Mouse (Mus musculus) cerebellum, postnatal 36 days (tissue): ENCODE data around the gene Mpz.

ENCODE experiments used
- DNase-seq, 2 experiments: peaks; one replicate each; pipeline ENCODE4 v3.0.0; 2021 to 2022; ENCODE audit warnings: mixed read lengths in 2 of 2

The Mpz gene

GRCm38 (mm10) chr1:171149974-171150760 lies at the start of gene Mpz, which contains the start of gene Sdhc:
Gene Mpz, plus strand, starts transcription at chr1:171150711.
Gene Sdhc, minus strand, starts transcription at chr1:171150603.
- DNase-seq, result peak; percentile 93 to 95

- DNase-seq, result no peak
Measured at GRCm38 (mm10) chr1:171101033-171101432, 49.5 kb upstream of the Mpz start.

GRCm38 (mm10) chr1:171101733-171102546 lies 48.6 kb upstream of the Mpz start:
- DNase-seq, result peak; percentile 86 to 91

- DNase-seq, result peak; percentile 80 to 90
Measured at GRCm38 (mm10) chr1:171102547-171103177, 47.8 kb upstream of the Mpz start.

GRCm38 (mm10) chr1:171103179-171103840 lies 47.2 kb upstream of the Mpz start:
- DNase-seq, result no peak

- DNase-seq, result no peak
Measured at GRCm38 (mm10) chr1:171105226-171105625, 45.3 kb upstream of the Mpz start.

GRCm38 (mm10) chr1:171109620-171110019 lies 40.9 kb upstream of the Mpz start:
- DNase-seq, result no peak

GRCm38 (mm10) chr1:171110659-171111019 lies 39.9 kb upstream of the Mpz start:
- DNase-seq, result no peak

- DNase-seq, result peak; percentile 93 to 98
Measured at GRCm38 (mm10) chr1:171111020-171111780, 39.3 kb upstream of the Mpz start.

- peak; percentile 18 to 40 for DNase-seq
Measured at GRCm38 (mm10) chr1:171111781-171112575, 38.5 kb upstream of the Mpz start.

- DNase-seq, result no peak
Measured at GRCm38 (mm10) chr1:171112986-171113385, 37.5 kb upstream of the Mpz start.

- DNase-seq, result peak; percentile 67 to 75
Measured at GRCm38 (mm10) chr1:171113873-171114299, 36.6 kb upstream of the Mpz start, which contains the start of gene Cfap126. Gene Cfap126, plus strand, starts transcription at chr1:171113918.

GRCm38 (mm10) chr1:171116280-171116679 lies 34.2 kb upstream of the Mpz start:
- no peak for DNase-seq

- peak; percentile 38 to 61 for DNase-seq
Measured at GRCm38 (mm10) chr1:171118269-171118684, 32.2 kb upstream of the Mpz start.

- no peak for DNase-seq
Measured at GRCm38 (mm10) chr1:171118996-171119395, 31.5 kb upstream of the Mpz start.

- no peak for DNase-seq
Measured at GRCm38 (mm10) chr1:171119405-171119804, 31.1 kb upstream of the Mpz start.

GRCm38 (mm10) chr1:171120893-171121292 lies 29.6 kb upstream of the Mpz start:
- DNase-seq, result no peak

- no peak for DNase-seq
Measured at GRCm38 (mm10) chr1:171121839-171122238, 28.7 kb upstream of the Mpz start.

- DNase-seq, result no peak
Measured at GRCm38 (mm10) chr1:171122932-171123331, 27.6 kb upstream of the Mpz start.

GRCm38 (mm10) chr1:171124398-171124797 lies 26.1 kb upstream of the Mpz start:
- DNase-seq, result no peak

- DNase-seq, result no peak
Measured at GRCm38 (mm10) chr1:171129251-171129650, 21.3 kb upstream of the Mpz start.
